Mouse (Mus musculus) forebrain, embryonic 13.5 days (tissue): ENCODE data around the gene Kcnab2. TPM values are rescaled to one million over a fixed set of nuclear protein-coding genes. Genes with fewer than 3 reads are reported as not detected.

Experiments
- ATAC-seq: fragments of 200-750 bp; cut with Nextera tagmentation; 2 replicates; pipeline ENCODE4 v1.8.0; 2017
- H3K27ac ChIP-seq: fragments of 300-500 bp; sonication (generic); 2 replicates; pipeline ENCODE4 v1.5.1; 2015; ENCODE audit warnings: inconsistent platforms, mild to moderate bottlenecking, moderate library complexity
- H3K27me3 ChIP-seq: fragments of 300-500 bp; sonication (generic); 2 replicates; pipeline ENCODE4 v1.6.1; 2015; ENCODE audit warnings: mild to moderate bottlenecking, inconsistent platforms
- H3K36me3 ChIP-seq: fragments of 300-500 bp; sonication (generic); 2 replicates; pipeline ENCODE4 v1.6.1; 2015; ENCODE audit warnings: mild to moderate bottlenecking, inconsistent platforms; ENCODE audit not compliant: poor library complexity, severe bottlenecking
- H3K4me1 ChIP-seq: fragments of 300-500 bp; sonication (generic); 2 replicates; pipeline ENCODE4 v1.6.1; 2015; ENCODE audit warnings: inconsistent platforms
- H3K4me2 ChIP-seq: fragments of 300-500 bp; sonication (generic); 2 replicates; pipeline ENCODE4 v1.6.1; 2015; ENCODE audit warnings: inconsistent platforms, mild to moderate bottlenecking, moderate library complexity
- H3K4me3 ChIP-seq: fragments of 300-500 bp; sonication (generic); 2 replicates; pipeline ENCODE4 v1.5.1; 2015; ENCODE audit warnings: mild to moderate bottlenecking, inconsistent platforms
- H3K9ac ChIP-seq: fragments of 300-500 bp; sonication (generic); 2 replicates; pipeline ENCODE4 v1.6.1; 2015; ENCODE audit warnings: mild to moderate bottlenecking, inconsistent platforms
- H3K9me3 ChIP-seq: fragments of 300-500 bp; sonication (generic); replicated peaks from 2 replicates; pipeline ENCODE4 v1.6.1; 2016; ENCODE audit warnings: inconsistent platforms
- WGBS: fragments of 180-500 bp; shearing (Covaris S2); methylation state at CpG from one replicate; pipeline ENCODE4 v1.1.7; 2015; 5-methylcytosine and 5-hydroxymethylcytosine counted together
- polyA plus RNA-seq: library from polyadenylated mRNA; unstranded; fragments of >200 nt; fragmentation: Nextera tagmentation; extraction: Ambion mirVana; gene quantifications from 2 replicates; pipeline ENCODE4 v1.2.1, GENCODE M21; 2015

Kcnab2 gene
- polyA plus RNA-seq, 1 experiment from 2014 or later, result 12.2 TPM

- Histone ChIP-seq H3K4me3 (no peak overlapping the region), H3K27me3 (no peaks in the 10 kb centered on the region), H3K9ac (no peak overlapping the region), H3K9me3 (no peaks in the 10 kb centered on the region), H3K27ac (no peak overlapping the region), H3K4me2 (no peak overlapping the region), H3K36me3 (no peaks in the 10 kb centered on the region), H3K4me1 (peaks cover 7% of the 10 kb centered on the region; the same call in 1 of the 2 replicates)
- 88% methylated on average over 6 of the region's 6 CpGs for WGBS
- no peak for ATAC-seq
Observed at GRCm38 (mm10) chr4:152423576-152423975, 54.1 kb downstream of the Kcnab2 start.

DNA sequence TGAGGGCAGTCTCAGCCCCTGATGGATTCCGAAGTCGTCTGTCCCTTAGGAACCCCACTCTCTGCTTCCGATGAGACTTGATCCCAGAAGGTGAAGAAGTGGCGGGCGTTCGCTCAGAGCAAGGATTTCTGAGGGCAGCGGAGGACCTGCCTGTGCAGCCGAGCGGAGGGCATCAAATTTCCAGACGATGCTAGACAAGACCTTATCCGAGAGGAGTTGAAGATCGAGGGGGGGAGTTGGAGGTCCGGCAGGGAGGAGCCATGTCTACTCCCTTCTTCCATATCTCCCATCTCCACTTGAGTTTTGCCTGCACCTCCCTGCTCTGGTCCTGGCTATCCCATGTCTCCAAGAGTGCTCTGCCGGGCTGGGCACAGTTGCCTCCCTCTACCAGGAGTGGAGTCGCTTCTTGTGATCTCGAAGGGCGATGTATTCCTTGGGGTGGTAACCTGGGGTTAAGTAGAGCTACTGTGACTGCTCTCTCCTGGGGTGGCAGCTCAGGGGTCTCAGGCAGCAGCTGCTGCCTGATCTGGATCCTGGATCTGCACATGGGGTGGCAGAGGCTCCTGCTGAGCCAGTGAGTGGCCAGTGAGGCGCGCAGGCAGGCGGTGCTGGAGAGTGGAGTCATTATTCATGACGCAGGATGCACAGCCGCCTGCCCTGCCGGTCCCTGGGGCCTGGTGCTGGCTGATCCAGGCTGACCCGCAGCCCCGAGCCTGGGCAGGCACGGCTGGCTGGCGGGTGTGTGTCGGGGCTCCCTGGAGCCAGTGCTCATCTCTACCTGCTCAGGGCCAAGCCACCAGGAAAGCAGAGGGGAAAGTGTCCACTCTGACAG is 59.2 kb downstream of the Kcnab2 start:
- 39% methylated on average over 28 of the region's 28 CpGs for whole genome bisulfite sequencing
- Histone ChIP-seq H3K4me1 (peaks cover 5% of the 10 kb centered on the region; the same call in 1 of the 2 replicates), H3K9ac (no peak overlapping the region), H3K36me3 (no peaks in the 10 kb centered on the region), H3K4me2 (no peak overlapping the region), H3K27me3 (0 out of 2 replicates have a peak, but pooled peaks cover 6% of the 10 kb centered on the region), H3K9me3 (no peaks in the 10 kb centered on the region), H3K4me3 (no peak overlapping the region), H3K27ac (no peak overlapping the region)
- ATAC-seq, result no peak

- no peak overlapping the region for H3K27ac ChIP-seq
- H3K4me1 ChIP-seq, result peaks cover 8% of the 10 kb centered on the region
- H3K4me2 ChIP-seq, result no peak overlapping the region
- no peaks in the 10 kb centered on the region for H3K9me3 ChIP-seq
- H3K4me3 ChIP-seq, result no peak overlapping the region
- no peak for ATAC-seq
- H3K27me3 ChIP-seq, result 0 out of 2 replicates have a peak, but pooled peaks cover 2% of the 10 kb centered on the region
- H3K36me3 ChIP-seq, result no peaks in the 10 kb centered on the region
- WGBS, result 84% methylated on average over 3 of the region's 3 CpGs
- no peak overlapping the region for H3K9ac ChIP-seq
Observed at GRCm38 (mm10) chr4:152412524-152413080, 65.1 kb downstream of the Kcnab2 start.

- no peaks in the 10 kb centered on the region for H3K36me3 ChIP-seq
- peaks cover 21% of the 10 kb centered on the region for H3K4me1 ChIP-seq
- H3K27ac ChIP-seq, result no peak overlapping the region
- H3K4me2 ChIP-seq, result no peak overlapping the region
- ATAC-seq, result no peak
- no peaks in the 10 kb centered on the region for H3K9me3 ChIP-seq
- H3K4me3 ChIP-seq, result no peak overlapping the region
- H3K27me3 ChIP-seq, result no peaks in the 10 kb centered on the region
- no peak overlapping the region for H3K9ac ChIP-seq
- 83% methylated on average over 13 of the region's 13 CpGs for WGBS
Observed at GRCm38 (mm10) chr4:152410961-152411360, 66.7 kb downstream of the Kcnab2 start.

DNA sequence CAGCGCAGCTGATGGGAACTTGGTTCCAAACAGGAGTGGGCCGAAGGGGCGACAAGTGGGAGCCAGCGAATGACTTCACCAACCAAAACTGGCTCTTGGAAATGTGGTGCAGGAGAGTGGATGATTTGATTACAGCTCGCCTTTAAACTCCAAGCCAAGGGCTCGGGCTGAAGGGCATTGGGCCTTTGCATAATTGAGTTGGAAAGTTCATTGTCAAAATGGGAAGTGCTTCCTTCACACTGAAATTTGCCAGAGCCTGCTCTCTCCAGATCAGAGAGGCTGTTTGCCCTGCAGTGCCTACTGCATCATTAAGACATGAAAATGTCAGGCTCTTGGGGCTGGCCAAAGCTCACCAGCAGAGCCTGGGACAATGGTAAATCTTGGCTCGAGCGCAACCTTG is 71.1 kb downstream of the Kcnab2 start:
- no peaks in the 10 kb centered on the region for H3K27me3 ChIP-seq
- WGBS, result 63% methylated on average over 8 of the region's 8 CpGs
- H3K4me3 ChIP-seq, result no peak overlapping the region
- H3K4me2 ChIP-seq, result no peak overlapping the region
- no peaks in the 10 kb centered on the region for H3K36me3 ChIP-seq
- H3K9me3 ChIP-seq, result no peaks in the 10 kb centered on the region
- H3K27ac ChIP-seq, result 0 out of 2 replicates have a peak overlapping the region, but pooled peaks have one; percentile 90
- H3K4me1 ChIP-seq, result peaks cover 36% of the 10 kb centered on the region
- 0 out of 2 replicates have a peak overlapping the region, but pooled peaks have one; percentile 14 for H3K9ac ChIP-seq
- no peak for ATAC-seq

- peak overlapping the region; percentile 27; the same call in 1 of the 2 replicates for H3K9ac ChIP-seq
- no peaks in the 10 kb centered on the region for H3K9me3 ChIP-seq
- H3K36me3 ChIP-seq, result no peaks in the 10 kb centered on the region
- 61% methylated on average over 7 of the region's 7 CpGs for WGBS
- H3K27ac ChIP-seq, result peak overlapping the region; percentile 90
- H3K4me2 ChIP-seq, result peak overlapping the region; percentile 27
- peak; percentile 31; the same call in 1 of the 2 replicates for ATAC-seq
- H3K4me1 ChIP-seq, result peaks cover 36% of the 10 kb centered on the region
- H3K4me3 ChIP-seq, result no peak overlapping the region
- no peaks in the 10 kb centered on the region for H3K27me3 ChIP-seq
Observed at GRCm38 (mm10) chr4:152405671-152406201, 71.9 kb downstream of the Kcnab2 start.

- no peaks in the 10 kb centered on the region for H3K9me3 ChIP-seq
Observed at GRCm38 (mm10) chr4:152405143-152405542, 72.5 kb downstream of the Kcnab2 start.

DNA sequence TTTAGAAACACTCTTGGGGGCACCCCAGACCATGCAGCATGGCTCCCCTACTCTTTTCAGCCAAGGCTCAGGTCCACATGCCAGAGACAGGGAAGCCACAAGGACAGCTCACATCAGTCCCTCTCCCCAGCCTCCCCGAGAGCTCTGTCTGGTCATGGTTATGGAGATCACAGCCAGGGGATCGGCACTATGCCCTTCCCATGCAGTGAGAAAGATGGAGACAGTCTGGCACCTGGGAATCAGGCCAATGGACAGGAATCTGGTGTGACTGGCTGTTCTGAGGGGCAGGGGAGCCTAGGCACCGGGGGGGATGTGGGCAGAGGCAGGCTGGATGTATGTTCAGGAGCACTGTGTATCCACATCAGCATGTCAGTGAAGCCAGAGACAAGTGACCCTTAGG is 78.7 kb downstream of the Kcnab2 start:
- Histone ChIP-seq H3K27me3 (no peaks in the 10 kb centered on the region), H3K9ac (no peak overlapping the region), H3K9me3 (no peaks in the 10 kb centered on the region), H3K4me2 (no peak overlapping the region), H3K27ac (no peak overlapping the region), H3K36me3 (no peaks in the 10 kb centered on the region), H3K4me3 (no peak overlapping the region), H3K4me1 (peaks cover 3% of the 10 kb centered on the region)
- ATAC-seq, result no peak
- WGBS, result 80% methylated on average over 3 of the region's 3 CpGs

More at GRCm38 (mm10) chr4:152405143-152405542, 72.5 kb downstream of the Kcnab2 start:
- no peaks in the 10 kb centered on the region for H3K36me3 ChIP-seq
- no peaks in the 10 kb centered on the region for H3K27me3 ChIP-seq
- peaks cover 36% of the 10 kb centered on the region for H3K4me1 ChIP-seq
- no peak overlapping the region for H3K4me3 ChIP-seq
- H3K4me2 ChIP-seq, result peak overlapping the region; percentile 27; the same call in 1 of the 2 replicates
- peak overlapping the region; percentile 90 for H3K27ac ChIP-seq
- WGBS, result 34% methylated on average over 6 of the region's 6 CpGs
- ATAC-seq, result peak; percentile 33; the same call in 1 of the 2 replicates
- peak overlapping the region; percentile 27; the same call in 1 of the 2 replicates for H3K9ac ChIP-seq

DNA sequence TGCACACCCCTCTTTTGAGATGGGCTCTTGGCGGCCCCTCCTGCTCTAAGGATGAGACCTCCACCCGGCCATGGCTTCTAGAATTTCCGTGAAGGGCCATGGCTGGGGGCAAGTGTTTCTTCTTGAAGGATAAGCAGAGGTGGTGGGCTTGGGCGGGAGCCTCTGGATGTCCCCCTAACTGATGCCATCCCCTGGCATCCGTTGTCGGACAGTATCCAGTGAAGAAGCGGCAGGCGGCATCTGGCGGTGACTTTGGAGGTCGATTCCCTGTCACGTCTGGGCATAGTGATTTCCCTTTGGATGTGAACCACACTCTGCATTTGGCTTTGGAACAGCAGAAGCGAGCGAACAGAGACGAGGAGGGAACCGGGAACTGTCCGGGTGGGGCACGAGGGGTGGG is 85.0 kb downstream of the Kcnab2 start:
- ATAC-seq, result no peak
- H3K4me3 ChIP-seq, result no peak overlapping the region
- no peaks in the 10 kb centered on the region for H3K36me3 ChIP-seq
- no peaks in the 10 kb centered on the region for H3K9me3 ChIP-seq
- 87% methylated on average over 17 of the region's 17 CpGs for WGBS
- H3K4me2 ChIP-seq, result no peak overlapping the region
- H3K9ac ChIP-seq, result no peak overlapping the region
- no peaks in the 10 kb centered on the region for H3K27me3 ChIP-seq
- H3K4me1 ChIP-seq, result no peaks in the 10 kb centered on the region
- H3K27ac ChIP-seq, result no peak overlapping the region

GRCm38 (mm10) chr4:152392192-152392591 is 85.5 kb downstream of the Kcnab2 start:
- Histone ChIP-seq H3K4me2 (no peak overlapping the region), H3K4me1 (no peaks in the 10 kb centered on the region), H3K36me3 (no peaks in the 10 kb centered on the region), H3K4me3 (no peak overlapping the region), H3K27me3 (no peaks in the 10 kb centered on the region), H3K9ac (no peak overlapping the region), H3K27ac (no peak overlapping the region), H3K9me3 (no peaks in the 10 kb centered on the region)
- no peak for ATAC-seq
- WGBS, result 74% methylated on average over 5 of the region's 5 CpGs

DNA sequence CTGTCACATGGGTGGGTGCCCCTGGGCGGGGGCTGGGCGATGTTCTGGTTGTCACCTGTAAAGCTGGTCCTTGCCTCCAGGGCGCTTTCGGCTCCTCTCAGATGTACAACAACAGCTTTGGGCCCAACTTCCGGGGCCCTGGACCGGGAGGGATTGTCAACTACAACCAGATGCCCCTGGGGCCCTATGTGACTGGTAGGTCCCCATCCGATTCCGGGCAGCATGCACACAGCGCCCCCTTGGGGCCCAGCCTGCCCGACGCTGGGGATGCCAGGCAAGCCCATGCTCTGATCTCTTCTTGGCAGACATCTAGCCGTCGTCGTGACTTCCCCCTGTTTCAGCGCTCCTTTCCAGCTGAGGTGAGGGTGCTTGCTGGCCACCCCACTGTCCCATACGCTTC is 92.0 kb downstream of the Kcnab2 start:
- Histone ChIP-seq H3K9ac (no peak overlapping the region), H3K27me3 (no peaks in the 10 kb centered on the region), H3K9me3 (no peaks in the 10 kb centered on the region), H3K27ac (no peak overlapping the region), H3K4me1 (no peaks in the 10 kb centered on the region), H3K36me3 (peaks cover 3% of the 10 kb centered on the region; the same call in 1 of the 2 replicates), H3K4me2 (no peak overlapping the region), H3K4me3 (no peak overlapping the region)
- 66% methylated on average over 16 of the region's 16 CpGs for WGBS
- no peak for ATAC-seq
